Mouse (Mus musculus) bone marrow, adult 2 months (tissue): ENCODE measurements around the gene Senp7.

Source experiments
- CTCF ChIP-seq: fragments of 200-500 bp; IDR thresholded peaks from 2 replicates; pipeline ENCODE4 v1.5.1; 2011; ENCODE audit warnings: low read length, control low read depth; ENCODE audit not compliant: control insufficient read depth, insufficient read depth
- POLR2A ChIP-seq: fragments of 200-500 bp; IDR thresholded peaks from 2 replicates; pipeline ENCODE4 v1.6.1; 2011; ENCODE audit warnings: low read depth, mild to moderate bottlenecking, control low read depth, low read length, borderline replicate concordance; ENCODE audit not compliant: control insufficient read depth

DNA sequence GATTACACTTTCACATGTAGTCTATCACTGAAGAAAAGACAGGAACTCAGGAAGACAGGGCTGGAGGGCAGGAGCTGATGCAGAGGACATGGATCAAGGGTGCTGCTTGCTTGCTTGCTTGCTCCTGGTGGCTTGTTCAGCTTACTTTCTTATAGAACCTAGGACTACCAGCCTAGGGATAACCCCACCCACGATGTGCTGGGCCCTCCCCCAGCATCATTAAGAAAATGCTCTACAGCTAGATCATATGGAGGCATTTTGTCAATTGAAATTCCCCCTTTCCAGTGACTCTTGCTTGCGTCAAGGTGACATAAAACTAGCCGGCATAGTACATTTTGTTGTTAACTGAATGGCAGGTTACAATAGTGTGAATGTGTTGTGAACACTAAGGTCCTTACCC lies 7.8 kb downstream of the Senp7 start:
- TF ChIP-seq CTCF (no peak), POLR2A (no peak)
